Mouse (Mus musculus) midbrain, postnatal 0 days (tissue): ENCODE results near the gene Garnl3. TPM values are rescaled to one million over a fixed set of nuclear protein-coding genes. Genes with fewer than 3 reads are reported as not detected.

ENCODE experiments used
- ATAC-seq: fragments of 200-750 bp; cut with Nextera tagmentation; 2 replicates; pipeline ENCODE4 v1.8.0; 2017; ENCODE audit warnings: moderate number of reproducible peaks, mild to moderate bottlenecking, moderate TSS enrichment, moderate library complexity; ENCODE audit not compliant: low FRiP score
- DNase-seq: peaks from one replicate; pipeline ENCODE4 v3.0.0-alpha.2; 2015; ENCODE audit warnings: low spot score
- H3K27ac ChIP-seq: fragments of 300-500 bp; sonication (generic); 2 replicates; pipeline ENCODE4 v1.5.1; 2014; ENCODE audit warnings: low read depth, mild to moderate bottlenecking, low read length, mixed read lengths
- H3K27me3 ChIP-seq: fragments of 300-500 bp; sonication (generic); 2 replicates; pipeline ENCODE4 v1.6.1; 2014; ENCODE audit warnings: low read length, control low read depth, mixed read lengths; ENCODE audit not compliant: insufficient read depth
- H3K36me3 ChIP-seq: fragments of 300-500 bp; sonication (generic); 2 replicates; pipeline ENCODE4 v1.6.1; 2014; ENCODE audit warnings: low read length, control low read depth, mixed read lengths; ENCODE audit not compliant: insufficient read depth
- H3K4me1 ChIP-seq: fragments of 300-500 bp; sonication (generic); 2 replicates; pipeline ENCODE4 v1.6.1; 2014; ENCODE audit warnings: mild to moderate bottlenecking, control low read depth, antibody characterized with exemption, low read length, mixed read lengths; ENCODE audit not compliant: insufficient read depth
- H3K4me2 ChIP-seq: fragments of 300-500 bp; sonication (generic); 2 replicates; pipeline ENCODE4 v1.6.1; 2014; ENCODE audit warnings: low read depth, mild to moderate bottlenecking, low read length, mixed read lengths; ENCODE audit not compliant: poor library complexity, severe bottlenecking
- H3K4me3 ChIP-seq: fragments of 300-500 bp; sonication (generic); 2 replicates; pipeline ENCODE4 v1.5.1; 2014; ENCODE audit warnings: low read depth, mild to moderate bottlenecking, low read length, moderate library complexity
- H3K9ac ChIP-seq: fragments of 300-500 bp; sonication (generic); replicated peaks from 2 replicates; pipeline ENCODE4 v1.6.1; 2014; ENCODE audit warnings: mild to moderate bottlenecking, low read length, moderate library complexity, mixed read lengths; ENCODE audit not compliant: poor library complexity, severe bottlenecking
- H3K9me3 ChIP-seq: fragments of 300-500 bp; sonication (generic); 2 replicates; pipeline ENCODE4 v1.6.1; 2016; ENCODE audit warnings: low read length, control low read depth
- CTCF ChIP-seq: IDR thresholded peaks from 2 replicates; pipeline ENCODE4 v1.5.1; 2016; ENCODE audit warnings: antibody characterized with exemption, mild to moderate bottlenecking
- WGBS: fragments of 180-500 bp; shearing (Covaris S2); extraction: QIAGEN DNeasy Blood & Tissue Kit; methylation state at CpG from one replicate; pipeline ENCODE4 v1.1.7; 2014; 5-methylcytosine and 5-hydroxymethylcytosine counted together
- polyA plus RNA-seq: library from polyadenylated mRNA; unstranded; fragments of >200 nt; fragmentation: Nextera tagmentation; extraction: Ambion mirVana; gene quantifications from 2 replicates; pipeline ENCODE4 v1.2.1, GENCODE M21; 2015
- total RNA-seq: library from RNA; depleted of rRNA; stranded (reverse); fragments of >200 nt; gene quantifications from 2 replicates; pipeline ENCODE4 v1.2.3, GENCODE M21; 2014

Gene Garnl3
- total and polyA plus RNA-seq, 2 experiments from 2014 or later = 77.1 to 134 TPM

DNA sequence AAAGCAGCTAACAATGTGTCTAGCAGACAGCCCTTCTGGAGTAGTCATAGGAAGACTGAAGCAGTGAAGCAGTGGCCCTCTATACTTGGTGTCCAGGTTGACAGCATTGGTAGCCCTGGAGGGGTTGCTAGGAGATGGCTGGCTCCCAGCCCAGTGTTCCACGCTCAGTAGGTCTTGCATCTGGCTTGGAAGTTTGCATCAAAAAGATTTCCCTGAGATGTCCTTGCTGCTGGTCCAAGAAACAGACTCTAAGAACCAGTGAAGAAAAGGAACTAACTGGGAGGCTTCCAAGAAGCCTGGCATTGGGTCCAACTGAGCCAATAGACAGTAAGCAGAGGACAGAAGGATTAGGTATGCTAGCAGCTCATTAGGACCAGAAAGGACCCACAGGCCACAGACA is 94.0 kb downstream of the Garnl3 start:
- Histone ChIP-seq H3K4me1 (no peaks in the 10 kb centered on the region), H3K36me3 (peaks cover 7% of the 10 kb centered on the region; the same call in 1 of the 2 replicates), H3K27me3 (no peaks in the 10 kb centered on the region), H3K27ac (no peak overlapping the region), H3K4me3 (no peak overlapping the region), H3K4me2 (no peak overlapping the region), H3K9me3 (no peaks in the 10 kb centered on the region), H3K9ac (no peak overlapping the region)
- TF ChIP-seq CTCF = no peak
- DNase-seq (peak; percentile 85), ATAC-seq (0 out of 2 replicates have a peak, but pooled peaks have one; percentile 44)
- WGBS = 55% methylated on average over 1 of the region's 1 CpGs

GRCm38 (mm10) chr2:33035297-33035696 is 96.2 kb downstream of the Garnl3 start:
- no peak overlapping the region for H3K27ac ChIP-seq
- no peak overlapping the region for H3K9ac ChIP-seq
- ATAC-seq (no peak), DNase-seq (no peak)
- WGBS = 81% methylated on average over 1 of the region's 1 CpGs
- no peaks in the 10 kb centered on the region for H3K4me1 ChIP-seq
- H3K9me3 ChIP-seq = no peaks in the 10 kb centered on the region
- peaks cover 14% of the 10 kb centered on the region for H3K36me3 ChIP-seq
- TF ChIP-seq CTCF = no peak
- no peak overlapping the region for H3K4me3 ChIP-seq
- H3K4me2 ChIP-seq = no peak overlapping the region
- no peaks in the 10 kb centered on the region for H3K27me3 ChIP-seq

DNA sequence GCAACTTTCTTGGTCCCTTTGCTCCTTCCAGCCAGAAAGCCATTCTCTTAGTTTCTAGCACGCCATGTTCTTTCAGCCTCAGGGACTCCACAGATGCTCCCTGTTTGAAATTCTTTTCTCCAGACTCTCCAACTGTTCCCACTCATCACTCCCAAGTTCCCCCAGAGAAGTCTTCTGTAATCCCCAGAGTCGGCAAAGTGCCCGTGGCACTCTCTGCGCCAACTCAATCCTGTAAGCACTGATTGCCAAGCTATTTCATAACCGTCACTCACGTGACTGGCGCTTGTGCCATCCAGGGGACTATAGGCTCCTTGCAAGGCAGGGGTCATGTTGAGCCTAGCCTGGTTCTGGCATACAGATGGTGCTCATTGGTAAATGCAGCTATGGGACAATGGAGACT is 98.2 kb downstream of the Garnl3 start:
- H3K27me3 ChIP-seq = no peaks in the 10 kb centered on the region
- no peak overlapping the region for H3K4me3 ChIP-seq
- peaks cover 18% of the 10 kb centered on the region for H3K36me3 ChIP-seq
- DNase-seq (peak; percentile 64), ATAC-seq (no peak)
- no peaks in the 10 kb centered on the region for H3K9me3 ChIP-seq
- no peaks in the 10 kb centered on the region for H3K4me1 ChIP-seq
- H3K9ac ChIP-seq = no peak overlapping the region
- no peak overlapping the region for H3K4me2 ChIP-seq
- H3K27ac ChIP-seq = no peak overlapping the region
- no peak for TF ChIP-seq CTCF
- 84% methylated on average over 7 of the region's 7 CpGs for WGBS

- TF ChIP-seq CTCF = no peak
- peaks cover 18% of the 10 kb centered on the region for H3K36me3 ChIP-seq
- ATAC-seq (no peak), DNase-seq (no peak)
- H3K27me3 ChIP-seq = no peaks in the 10 kb centered on the region
- no peaks in the 10 kb centered on the region for H3K4me1 ChIP-seq
- no peaks in the 10 kb centered on the region for H3K9me3 ChIP-seq
- 80% methylated on average over 5 of the region's 5 CpGs for WGBS
- no peak overlapping the region for H3K9ac ChIP-seq
- H3K4me2 ChIP-seq = no peak overlapping the region
- no peak overlapping the region for H3K27ac ChIP-seq
- H3K4me3 ChIP-seq = no peak overlapping the region
These were observed 98.9 kb downstream of the Garnl3 start for GRCm38 (mm10) chr2:33032391-33033062.

GRCm38 (mm10) chr2:33025040-33025439 is 106.4 kb downstream of the Garnl3 start:
- Histone ChIP-seq H3K27ac (no peak overlapping the region), H3K9ac (no peak overlapping the region), H3K4me2 (no peak overlapping the region), H3K4me1 (no peaks in the 10 kb centered on the region), H3K4me3 (no peak overlapping the region), H3K27me3 (no peaks in the 10 kb centered on the region), H3K9me3 (no peaks in the 10 kb centered on the region), H3K36me3 (peaks cover 12% of the 10 kb centered on the region)
- ATAC-seq = no peak; the same call in 1 of the 2 replicates
- 87% methylated on average over 4 of the region's 4 CpGs for WGBS
- TF ChIP-seq CTCF = no peak
- no peak for DNase-seq

- 62% methylated on average over 10 of the region's 10 CpGs for WGBS
- Histone ChIP-seq H3K4me3 (no peak overlapping the region), H3K27ac (no peak overlapping the region), H3K4me1 (no peaks in the 10 kb centered on the region), H3K4me2 (no peak overlapping the region), H3K9ac (no peak overlapping the region), H3K27me3 (no peaks in the 10 kb centered on the region), H3K9me3 (no peaks in the 10 kb centered on the region), H3K36me3 (peaks cover 12% of the 10 kb centered on the region)
- DNase-seq (peak; percentile 72), ATAC-seq (peak; percentile 62; the same call in 1 of the 2 replicates)
- TF ChIP-seq CTCF = peak; percentile 62
These were observed 106.9 kb downstream of the Garnl3 start for GRCm38 (mm10) chr2:33024564-33024963.
